Mouse (Mus musculus) embryonic facial prominence, embryonic 11.5 days (tissue): ENCODE data around the gene Morc2b. TPM values are rescaled to one million over a fixed set of nuclear protein-coding genes. Genes with fewer than 3 reads are reported as not detected.

ENCODE experiments used
- ATAC-seq: fragments of 200-750 bp; cut with Nextera tagmentation; replicated peaks from 2 replicates; pipeline ENCODE4 v1.8.0; 2017; ENCODE audit warnings: low read depth; ENCODE audit not compliant: insufficient number of reproducible peaks, low FRiP score, low TSS enrichment
- DNase-seq: peaks from one replicate; pipeline ENCODE4 v3.0.0-alpha.2; 2015; ENCODE audit warnings: low spot score
- H3K27ac ChIP-seq: fragments of 300-500 bp; sonication (generic); replicated peaks from 2 replicates; pipeline ENCODE4 v1.5.1; 2014; ENCODE audit warnings: mild to moderate bottlenecking, low read depth, low read length, control low read depth
- H3K27me3 ChIP-seq: fragments of 300-500 bp; sonication (generic); 2 replicates; pipeline ENCODE4 v1.6.1; 2014; ENCODE audit warnings: mild to moderate bottlenecking, low read length, moderate library complexity, mixed read lengths; ENCODE audit not compliant: control insufficient read depth, insufficient read depth
- H3K36me3 ChIP-seq: fragments of 300-500 bp; sonication (generic); replicated peaks from 2 replicates; pipeline ENCODE4 v1.6.1; 2014; ENCODE audit warnings: low read depth, mild to moderate bottlenecking, low read length, moderate library complexity, mixed read lengths; ENCODE audit not compliant: control insufficient read depth, insufficient read depth
- H3K4me1 ChIP-seq: fragments of 300-500 bp; sonication (generic); 2 replicates; pipeline ENCODE4 v1.6.1; 2014; ENCODE audit warnings: low read length, mixed read lengths; ENCODE audit not compliant: control insufficient read depth, insufficient read depth
- H3K4me2 ChIP-seq: fragments of 300-500 bp; sonication (generic); 2 replicates; pipeline ENCODE4 v1.6.1; 2014; ENCODE audit warnings: low read depth, mild to moderate bottlenecking, control low read depth, low read length, moderate library complexity
- H3K4me3 ChIP-seq: fragments of 300-500 bp; sonication (generic); 2 replicates; pipeline ENCODE4 v1.5.1; 2014; ENCODE audit warnings: low read depth, low read length, control low read depth
- H3K9ac ChIP-seq: fragments of 300-500 bp; sonication (generic); replicated peaks from 2 replicates; pipeline ENCODE4 v1.6.1; 2014; ENCODE audit warnings: mild to moderate bottlenecking, control low read depth, low read length
- H3K9me3 ChIP-seq: fragments of 300-500 bp; sonication (generic); replicated peaks from 2 replicates; pipeline ENCODE4 v1.6.1; 2016; ENCODE audit warnings: mild to moderate bottlenecking, low read length, inconsistent platforms, mixed read lengths; ENCODE audit not compliant: control insufficient read depth
- WGBS: fragments of 180-500 bp; shearing (Covaris S2); extraction: QIAGEN DNeasy Blood & Tissue Kit; methylation state at CpG from one replicate; pipeline ENCODE4 v1.1.7; 2014; 5-methylcytosine and 5-hydroxymethylcytosine counted together
- polyA plus RNA-seq: library from polyadenylated mRNA; unstranded; fragments of >200 nt; fragmentation: Nextera tagmentation; extraction: Ambion mirVana; gene quantifications from 2 replicates; pipeline ENCODE4 v1.2.1, GENCODE M21; 2014

The Morc2b gene
- polyA plus RNA-seq, 1 experiment from 2014 or later: 0.18 TPM

GRCm38 (mm10) chr17:33089220-33089949 lies 50.1 kb downstream of the Morc2b start, which contains the start of gene Zfp563:
Gene Zfp563, plus strand, starts transcription at chr17:33089310.
- DNase-seq (peak; percentile 91), ATAC-seq (peak; percentile 94)
- Histone ChIP-seq H3K9ac (peak within 1 kb of the TSS; percentile 78), H3K27me3 (no peaks in the 10 kb centered on the region), H3K36me3 (no peaks in the 10 kb centered on the region), H3K4me1 (no peaks in the 10 kb centered on the region), H3K9me3 (no peaks in the 10 kb centered on the region), H3K4me3 (peak within 1 kb of the TSS; percentile 54), H3K27ac (peak within 1 kb of the TSS; percentile 67), H3K4me2 (peak within 1 kb of the TSS; percentile 62)
- 4% methylated on average over 34 of the region's 34 CpGs for WGBS

- no peak within 1 kb of the TSS for H3K9ac ChIP-seq
- no peak for ATAC-seq
- WGBS: 55% methylated on average over 1 of the region's 1 CpGs
- no peak for DNase-seq
- H3K36me3 ChIP-seq: no peaks in the 10 kb centered on the region
- H3K27me3 ChIP-seq: no peaks in the 10 kb centered on the region
- H3K4me1 ChIP-seq: no peaks in the 10 kb centered on the region
- no peaks in the 10 kb centered on the region for H3K9me3 ChIP-seq
- no peak within 1 kb of the TSS for H3K27ac ChIP-seq
- no peak within 1 kb of the TSS for H3K4me3 ChIP-seq
- no peak within 1 kb of the TSS for H3K4me2 ChIP-seq
Observed at GRCm38 (mm10) chr17:33067958-33068357, 71.5 kb downstream of the Morc2b start, which contains the start of gene 4921501E09Rik. Gene 4921501E09Rik, minus strand, starts transcription at chr17:33068058.

Other genes starting within 250 kb of the Morc2b start
- gene Zfp870, start 248.0 kb downstream of the Morc2b start, polyA plus RNA-seq: 11.7 and 12.3 TPM in 2 replicates
- gene Cyp4f14, start 222.3 kb downstream of the Morc2b start, polyA plus RNA-seq: not detected in 2 replicates
- 2.7 and 3.4 TPM in 2 replicates for gene Cyp4f13, start 192.3 kb downstream of the Morc2b start, polyA plus RNA-seq
- gene Zfp472, start 173.9 kb downstream of the Morc2b start, polyA plus RNA-seq: 15.5 and 16.2 TPM in 2 replicates
- 16.6 and 17.3 TPM in 2 replicates for gene Zfp952, start 146.6 kb downstream of the Morc2b start, polyA plus RNA-seq
- 26.2 and 27.0 TPM in 2 replicates for gene Zfp763, start 106.3 kb downstream of the Morc2b start, polyA plus RNA-seq
- not detected in 2 replicates for gene 4921501E09Rik, start 71.6 kb downstream of the Morc2b start, polyA plus RNA-seq
- gene Zfp563, start 50.4 kb downstream of the Morc2b start, polyA plus RNA-seq: 9.8 and 11.2 TPM in 2 replicates
- not detected in 2 replicates for gene Olfr55, start 28.8 kb upstream of the Morc2b start, polyA plus RNA-seq
- not detected in 2 replicates for gene Olfr239, start 51.6 kb upstream of the Morc2b start, polyA plus RNA-seq
- gene Olfr1564, start 82.0 kb upstream of the Morc2b start, polyA plus RNA-seq: not detected in 2 replicates
- gene Zfp955a, start 115.5 kb upstream of the Morc2b start, polyA plus RNA-seq: 23.5 and 23.7 TPM in 2 replicates
- gene Olfr63, start 125.0 kb upstream of the Morc2b start, polyA plus RNA-seq: 0.03 TPM in 1 of 2 replicates, not detected in the other
- 9.3 and 9.7 TPM in 2 replicates for gene Zfp955b, start 149.9 kb upstream of the Morc2b start, polyA plus RNA-seq
- 18.4 and 20.3 TPM in 2 replicates for gene Zfp81, start 219.2 kb upstream of the Morc2b start, polyA plus RNA-seq